Mouse (Mus musculus): ENCODE measurements around the gene Olfr871. TPM values are rescaled to one million over a fixed set of nuclear protein-coding genes. Genes with fewer than 3 reads are reported as not detected.

Olfr871 gene
- total RNA-seq (2023; ENCODE audit: inconsistent age) = not detected in 4 replicates

GRCm38 (mm10) chr9:20211907-20212306 is at the start of gene Olfr871:
Olfr871 (plus strand) TSS chr9:20212207.

GRCm38 (mm10) chr9:20173957-20174356 is 38.0 kb upstream of the Olfr871 start, which contains the start of gene Olfr870:
Olfr870 (minus strand) TSS chr9:20174057.

DNA sequence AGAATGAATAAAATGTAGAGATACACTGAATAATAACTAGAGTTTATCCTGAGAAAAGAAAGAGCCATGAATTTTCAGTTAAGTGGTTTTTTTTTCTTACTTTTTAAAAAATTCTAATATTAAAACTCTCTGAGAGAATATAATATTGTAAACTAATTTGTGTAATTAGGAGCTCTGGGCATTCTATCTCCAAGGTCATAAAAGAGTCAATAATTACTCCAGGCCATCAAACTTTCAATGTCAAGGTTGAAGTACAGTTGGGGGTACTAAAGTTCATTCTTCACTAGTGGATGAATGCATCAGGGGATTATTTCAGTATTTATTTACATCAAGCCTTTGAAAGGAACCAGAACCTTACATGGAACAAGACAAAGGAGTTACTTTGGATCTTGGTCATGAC is 24.8 kb downstream of the Olfr871 start, which contains the start of gene Olfr872:
Olfr872 (plus strand) TSS at position 301 of the 400 bp plus-strand sequence.

Other genes with a start within 250 kb of the Olfr871 start
- not detected in 4 replicates for gene Olfr866, start 184.2 kb upstream of the Olfr871 start, total RNA-seq (2023; ENCODE audit: inconsistent age)
- gene Olfr867, start 154.6 kb upstream of the Olfr871 start, total RNA-seq (2023; ENCODE audit: inconsistent age) = not detected in 4 replicates
- gene Olfr868, start 113.6 kb upstream of the Olfr871 start, total RNA-seq (2023; ENCODE audit: inconsistent age) = not detected in 4 replicates
- gene Olfr869, start 83.2 kb upstream of the Olfr871 start, total RNA-seq (2023; ENCODE audit: inconsistent age) = not detected in 4 replicates
- not detected in 4 replicates for gene Olfr870, start 38.1 kb upstream of the Olfr871 start, total RNA-seq (2023; ENCODE audit: inconsistent age)
- not detected in 4 replicates for gene Olfr872, start 24.9 kb downstream of the Olfr871 start, total RNA-seq (2023; ENCODE audit: inconsistent age)
- gene Olfr39, start 70.1 kb downstream of the Olfr871 start, total RNA-seq (2023; ENCODE audit: inconsistent age) = 0.24 TPM in 1 of 4 replicates, not detected in the others
- gene Olfr873, start 86.3 kb downstream of the Olfr871 start, total RNA-seq (2023; ENCODE audit: inconsistent age) = not detected in 4 replicates
- gene Olfr18, start 123.9 kb downstream of the Olfr871 start, total RNA-seq (2023; ENCODE audit: inconsistent age) = not detected in 4 replicates
- 7.7 to 14.0 TPM (median 11.2 TPM) in 4 replicates for gene Zfp560, start 173.0 kb downstream of the Olfr871 start, total RNA-seq (2023; ENCODE audit: inconsistent age)
- 41.1 to 45.0 TPM (median 44.4 TPM) in 4 replicates for gene Zfp26, start 248.0 kb downstream of the Olfr871 start, total RNA-seq (2023; ENCODE audit: inconsistent age)